Comparison of ENCODE assay signal across 19 mouse cellular contexts in genomic region chr6:103739291-103739690, GRCm38 (mm10).
DNase-seq lines count a peak whose midpoint lies in the region; ATAC-seq and TF ChIP-seq lines count a peak whose summit lies in the region.
"Had no signal": no experiment of that assay in that cellular context is flagged by ENCODE, and none has a peak within 500 bp of the region (broad histone marks: within the 10 kb centered on the region; RNA-seq: fewer than 3 reads in every experiment).

No protein-coding gene starts in this region.

- H3K4me2 ChIP-seq in lung, postnatal 0 days (replicated peaks; ENCODE audit: low read depth, low read length): no peak overlapping the region
- H3K4me2 ChIP-seq: heart, embryonic 11.5 days; liver, embryonic 15.5 days had no signal

- intact Hi-C loops in heart, adult 2 months (cut with DNase I): no loop called here

- no peak for TF ChIP-seq EP300 in heart, adult 2 months (IDR thresholded peaks at IDR 0.05; ENCODE audit: insufficient read depth, low read depth, low read length)
- TF ChIP-seq EP300 in lung, postnatal 0 days (IDR thresholded peaks at IDR 0.05): no peak

- no peaks in the 10 kb centered on the region for H3K36me3 ChIP-seq in heart, adult 2 months (ENCODE audit: control insufficient read depth, insufficient read depth, low read length)
- no peaks in the 10 kb centered on the region for H3K36me3 ChIP-seq in lung, postnatal 0 days (ENCODE audit: insufficient read depth, low read length)
- H3K36me3 ChIP-seq: liver, embryonic 15.5 days had no signal

- H3K4me1 ChIP-seq in heart, adult 2 months (ENCODE audit: control insufficient read depth, insufficient read depth, low read length): no peaks in the 10 kb centered on the region
- no peaks in the 10 kb centered on the region for H3K4me1 ChIP-seq in lung, postnatal 0 days (ENCODE audit: insufficient read depth, low read depth, low read length)
- H3K4me1 ChIP-seq: liver, embryonic 15.5 days had no signal

- no peak overlapping the region for H3K9ac ChIP-seq in heart, adult 2 months (ENCODE audit: low read depth, low read length)
- H3K9ac ChIP-seq in lung, postnatal 0 days (replicated peaks; ENCODE audit: low read depth): no peak overlapping the region
- H3K9ac ChIP-seq: liver, embryonic 15.5 days had no signal

- no peak for TF ChIP-seq POLR2A in heart, adult 2 months (IDR thresholded peaks at IDR 0.05; ENCODE audit: insufficient read depth, low read depth, low read length)

- H3K27me3 ChIP-seq in heart, adult 2 months (ENCODE audit: control insufficient read depth, insufficient read depth, low read length): no peaks in the 10 kb centered on the region
- H3K27me3 ChIP-seq in lung, postnatal 0 days (replicated peaks; ENCODE audit: insufficient read depth, low read length): no peaks in the 10 kb centered on the region
- H3K27me3 ChIP-seq: liver, embryonic 15.5 days had no signal

- H3K79me2 ChIP-seq in heart, adult 2 months (replicated peaks; ENCODE audit: control insufficient read depth, insufficient read depth, low read length): no peaks in the 10 kb centered on the region

- TF ChIP-seq CTCF in heart, adult 2 months (IDR thresholded peaks at IDR 0.05): peak; percentile 29; the same call in 1 of the 2 replicates
- no peak for TF ChIP-seq CTCF in lung, postnatal 0 days (IDR thresholded peaks at IDR 0.05)

- no peak for ATAC-seq in lung, postnatal 0 days
- ATAC-seq: CD4-positive, CD25-positive, alpha-beta regulatory T cell, adult 4 months; inflammation-experienced regulatory T-cells, adult 6 months; midbrain, embryonic 16.5 days had no signal

- DNase-seq in heart, adult 2 months: no peak
- no peak for DNase-seq in heart, adult 11 months
- peak; percentile 44 for DNase-seq in lung, postnatal 0 days (ENCODE audit: low spot score)
- no peak for DNase-seq in lung, adult 18-20 months
- peak; percentile 7 for DNase-seq in c-Kit-positive CD71-positive TER-119-negative erythroid progenitor cells, embryonic 14.5 days (ENCODE audit: low read depth)
- DNase-seq in liver: no peak
- DNase-seq in cerebellum, postnatal 25 days: no peak
- DNase-seq: adrenal gland, postnatal 14 days; cerebellum, postnatal 14 days; gastrocnemius, postnatal 25 days; kidney, postnatal 25 days; left cerebral cortex, postnatal 4 days; lung, postnatal 4 days; thymus, adult 18-20 months had no signal

- no peak overlapping the region for H3K4me3 ChIP-seq in heart, adult 2 months
- no peak overlapping the region for H3K4me3 ChIP-seq in lung, postnatal 0 days (ENCODE audit: low read depth, low read length)
- H3K4me3 ChIP-seq: liver, embryonic 15.5 days had no signal

- no peaks in the 10 kb centered on the region for H3K9me3 ChIP-seq in lung, postnatal 0 days (ENCODE audit: low read length)
- H3K9me3 ChIP-seq: liver, embryonic 15.5 days had no signal

- H3K27ac ChIP-seq in heart, adult 2 months: no peak overlapping the region
- no peak overlapping the region for H3K27ac ChIP-seq in lung, postnatal 0 days (ENCODE audit: low read length)
- H3K27ac ChIP-seq: liver, embryonic 15.5 days had no signal

Comparison
In these comparisons a context has a peak if more than half of its experiments do, and no peak if none do; other contexts are left out.
1. DNase-seq: peak in lung, postnatal 0 days (single experiment) and c-Kit-positive CD71-positive TER-119-negative erythroid progenitor cells, embryonic 14.5 days (single experiment); none in heart, adult 2 months (0 of 2), heart, adult 11 months (single experiment), lung, adult 18-20 months (0 of 2), liver (single experiment) and cerebellum, postnatal 25 days (0 of 2).